Mouse (Mus musculus): ENCODE results near the gene Mybpc2.

Mybpc2 gene

DNA sequence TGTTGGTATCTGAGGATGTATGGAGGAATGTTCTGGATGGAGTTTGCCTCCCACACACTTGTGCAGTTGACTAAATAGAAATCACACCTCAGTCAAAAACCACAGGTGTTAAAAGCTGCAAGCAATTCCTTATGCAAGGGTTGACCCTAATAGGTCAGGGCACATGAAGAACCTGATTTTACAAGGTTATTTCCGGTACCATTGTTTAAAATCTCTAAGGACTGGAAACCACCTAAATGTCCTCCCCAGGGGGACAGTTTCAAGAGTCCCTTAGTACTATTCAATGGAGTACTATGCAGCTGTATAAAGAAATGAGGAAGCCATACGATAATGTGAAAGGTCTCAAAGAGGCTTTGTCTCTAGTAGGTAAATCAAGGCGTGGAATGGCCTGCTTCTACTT is 21.8 kb upstream of the Mybpc2 start:
- DNase-seq (ENCODE audit: low read depth, low spot score), result no peak

DNA sequence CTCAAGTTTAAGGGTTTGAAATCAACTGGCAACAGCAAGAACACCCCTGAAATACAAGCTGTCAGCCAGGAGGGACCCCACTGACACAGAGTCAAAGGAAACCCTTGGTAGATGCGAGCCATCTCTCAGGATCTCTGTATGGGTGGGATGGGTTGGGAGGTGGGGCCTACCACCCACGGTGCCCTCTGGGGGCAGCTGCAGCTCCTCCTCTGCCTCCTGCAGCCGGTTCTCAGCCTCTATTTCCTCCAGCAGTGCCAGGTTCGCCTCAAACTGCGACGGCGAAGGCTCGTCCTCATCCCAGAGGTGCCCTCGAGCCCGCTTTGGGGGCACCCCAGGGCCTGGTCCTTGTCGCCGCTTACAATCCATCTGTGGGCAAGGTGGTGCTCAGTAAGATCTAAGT is 18.6 kb upstream of the Mybpc2 start:
- no peak for DNase-seq (ENCODE audit: low read depth, low spot score)

DNA sequence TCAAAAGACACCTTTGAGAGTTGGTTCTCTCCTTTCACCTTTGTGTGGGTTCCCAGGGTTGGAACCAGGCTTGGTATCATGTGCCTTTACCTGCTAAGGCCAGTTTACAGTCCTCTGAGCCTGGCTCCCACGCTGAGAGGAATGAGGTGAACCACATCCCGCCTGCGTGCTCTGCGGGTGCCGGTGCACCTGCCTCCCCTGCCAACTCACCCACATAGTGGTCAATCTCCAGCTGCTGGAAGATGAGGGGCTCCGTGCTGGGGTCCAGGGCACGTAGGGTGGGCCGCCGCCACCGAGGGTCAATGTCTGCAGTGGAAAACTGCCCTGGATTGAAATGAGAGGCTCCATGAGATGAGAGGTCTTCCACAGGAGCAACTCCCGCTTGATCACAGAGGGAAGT is 18.1 kb upstream of the Mybpc2 start:
- DNase-seq (ENCODE audit: low read depth, low spot score), result no peak

DNA sequence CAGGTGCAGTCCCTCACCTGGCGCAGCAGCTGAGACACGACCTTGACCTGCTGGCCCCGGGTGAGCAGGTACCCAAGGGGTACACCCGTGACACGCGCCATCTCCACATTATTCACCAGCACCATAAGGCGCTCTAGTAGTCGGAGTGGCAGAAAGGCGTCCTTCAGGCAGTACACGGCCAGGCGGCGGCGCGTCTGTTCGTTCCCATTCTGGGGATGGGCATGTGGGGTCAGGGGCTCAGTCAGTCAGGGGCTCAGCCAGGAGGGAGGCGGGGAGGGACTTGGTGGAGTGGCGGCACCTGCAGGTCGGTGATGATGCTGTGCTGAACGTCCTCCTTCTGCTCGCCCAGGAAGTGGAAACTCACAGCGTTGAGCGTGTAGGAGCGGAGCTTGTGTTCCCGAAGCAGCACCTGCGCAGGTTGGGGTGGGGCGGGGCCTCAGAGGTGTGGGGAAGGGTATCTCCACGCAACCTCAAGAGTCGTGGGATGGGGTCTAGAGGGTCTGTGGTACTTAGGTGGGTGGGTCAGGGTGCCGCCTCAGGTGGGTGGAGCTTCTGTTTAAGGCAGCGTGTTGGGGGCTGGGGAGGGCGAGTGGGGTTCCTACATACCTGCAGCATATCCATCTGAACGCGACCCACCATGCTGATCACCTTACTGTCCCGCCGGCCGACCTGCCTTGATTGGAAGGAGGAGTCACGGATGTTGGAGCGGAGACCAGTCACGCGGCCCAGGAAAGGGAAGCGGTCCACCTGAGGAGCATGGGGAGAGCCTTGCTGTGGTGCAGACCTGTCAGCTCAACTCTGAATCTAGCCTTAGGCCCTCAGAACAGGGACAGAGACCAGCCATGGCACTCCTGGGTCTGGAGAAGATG is 14.5 kb upstream of the Mybpc2 start:
- DNase-seq (ENCODE audit: low read depth, low spot score), result no peak

DNA sequence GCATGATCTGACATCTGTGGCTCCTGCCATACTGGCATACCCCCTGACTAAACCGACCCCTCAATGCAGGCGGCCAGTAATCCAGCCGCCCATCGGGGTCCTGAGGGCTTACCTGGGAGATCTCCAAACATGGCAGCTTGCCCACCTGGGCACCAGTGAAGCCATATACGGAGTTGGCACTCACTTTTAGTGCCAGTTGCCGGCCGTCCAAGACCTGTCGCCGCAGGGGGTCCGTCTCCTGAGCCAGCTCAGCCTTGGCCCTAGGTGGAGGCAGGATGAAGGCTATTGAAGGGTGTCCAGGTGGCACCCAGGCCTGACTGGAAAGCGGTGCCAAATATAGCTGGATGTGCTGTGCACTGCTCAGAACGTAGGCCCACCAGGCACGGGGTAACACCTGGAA is 13.0 kb upstream of the Mybpc2 start:
- no peak for DNase-seq (ENCODE audit: low read depth, low spot score)

DNA sequence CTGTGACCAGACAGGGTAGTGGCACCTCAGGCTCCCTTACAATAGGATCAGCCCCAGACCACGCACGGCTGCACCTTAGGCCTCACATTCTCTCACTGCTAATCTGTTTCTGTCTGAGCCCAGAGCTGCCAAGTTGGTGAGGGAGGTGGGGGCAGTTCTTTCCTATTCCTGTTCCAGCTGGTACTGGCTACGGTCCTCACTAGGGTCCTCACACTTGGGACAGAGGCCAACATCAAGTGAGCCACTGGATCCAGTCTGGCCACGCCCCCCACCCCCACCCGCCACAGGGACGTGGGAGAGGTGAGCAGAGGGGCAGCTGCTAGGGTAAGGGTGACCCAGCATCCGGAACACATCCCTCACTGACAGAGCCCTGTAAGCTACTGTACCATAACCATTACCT is 12.6 kb upstream of the Mybpc2 start:
- no peak for DNase-seq (ENCODE audit: low read depth, low spot score)

DNA sequence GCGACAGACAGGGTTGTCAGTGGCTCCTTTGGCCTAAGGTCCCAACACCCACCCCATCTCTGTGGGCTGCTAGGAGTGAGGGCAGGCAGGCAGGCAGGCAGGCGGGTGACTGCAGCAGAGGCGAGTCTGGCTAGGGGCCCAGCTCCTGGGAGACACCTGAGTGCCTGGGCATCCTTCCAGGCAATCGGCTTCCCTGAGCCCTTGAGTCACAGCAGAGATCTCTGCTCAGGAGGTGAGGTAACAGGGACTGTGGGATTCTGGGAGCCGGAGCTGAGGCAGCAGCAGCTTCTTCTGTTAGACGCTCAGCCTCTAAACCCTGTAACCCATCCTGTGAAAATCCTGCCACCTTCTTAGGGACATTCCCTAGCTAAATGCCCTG is 12.1 kb upstream of the Mybpc2 start:
- no peak for DNase-seq (ENCODE audit: low read depth, low spot score)

DNA sequence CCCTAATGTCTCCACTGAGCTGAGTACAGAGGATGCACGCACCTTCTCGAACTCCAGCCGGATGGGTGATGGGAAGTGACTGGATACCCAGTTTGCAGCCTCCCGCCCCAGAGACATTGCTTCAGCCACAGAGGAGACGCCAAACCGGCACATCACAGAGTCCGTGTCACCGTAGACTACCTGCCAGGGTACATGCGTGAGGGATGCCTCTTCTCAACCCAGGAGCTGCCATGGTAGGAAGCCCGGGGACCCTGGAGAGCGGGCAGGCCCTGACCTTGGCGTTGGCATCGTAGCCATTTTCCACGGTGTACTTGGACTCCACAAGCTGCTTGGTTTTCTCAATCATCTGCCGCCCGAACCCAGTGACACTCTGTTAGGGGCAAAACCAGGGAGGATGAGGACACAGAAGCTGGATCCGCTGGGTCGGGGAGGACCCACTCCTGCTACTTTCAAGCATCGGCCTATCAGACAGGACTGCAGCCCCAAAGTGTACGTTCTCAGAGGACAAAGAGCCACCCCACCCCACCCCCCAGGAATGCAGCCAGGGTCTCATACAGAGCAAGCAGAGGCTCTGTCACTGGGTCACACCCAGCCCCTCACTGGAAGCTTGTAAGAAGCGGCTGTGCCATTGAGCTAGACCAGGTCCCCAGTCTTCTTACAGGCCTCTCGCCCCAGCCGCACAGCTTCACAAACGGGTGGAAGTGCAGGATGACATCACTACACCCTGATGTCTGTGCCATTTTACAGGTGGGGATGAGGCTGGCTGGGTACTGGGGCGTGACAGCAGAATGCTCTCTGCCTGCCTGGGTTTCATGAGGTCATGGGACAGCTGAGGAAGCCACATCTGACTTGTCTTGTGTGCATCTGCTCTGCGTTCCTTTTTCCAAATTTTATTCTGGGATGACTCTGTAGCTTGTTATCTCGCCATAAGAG is 11.5 kb upstream of the Mybpc2 start:
- no peak for DNase-seq (ENCODE audit: low read depth, low spot score)

DNA sequence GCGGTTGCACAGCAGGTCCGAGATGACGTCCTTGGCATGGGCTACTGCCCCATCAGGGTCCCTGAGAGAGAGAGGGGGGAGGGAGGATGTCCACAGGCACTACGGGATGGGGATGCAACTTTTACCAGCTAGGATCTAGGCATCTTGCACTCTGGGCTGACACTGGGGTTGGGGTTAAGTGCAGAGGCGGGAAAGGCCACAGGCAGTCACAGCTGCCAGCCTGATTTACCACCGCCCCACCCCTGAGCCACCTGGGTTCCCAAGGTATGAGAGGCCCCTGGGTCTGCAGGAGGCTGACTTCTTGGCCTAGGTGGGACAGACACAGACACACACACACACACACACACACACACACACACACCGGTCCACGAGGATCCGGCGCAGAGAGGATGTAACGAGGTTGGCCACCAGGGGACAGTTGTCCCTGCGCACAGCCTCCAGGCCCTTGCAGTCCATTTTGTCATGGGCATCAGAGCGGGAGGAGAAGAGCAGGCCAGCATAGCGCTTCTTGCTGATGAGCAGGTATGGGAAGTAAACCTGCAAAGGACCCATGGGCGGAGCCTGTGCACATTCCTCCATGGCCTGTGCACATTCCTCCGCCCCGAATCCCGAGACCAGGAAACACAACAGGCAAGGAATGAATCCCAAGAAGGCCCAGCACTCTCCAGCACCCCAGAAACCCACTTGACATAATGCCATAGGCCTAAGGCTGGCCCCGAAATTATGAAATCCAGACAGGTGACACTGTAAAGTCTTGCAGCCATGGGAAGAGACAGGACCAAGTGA is 10.4 kb upstream of the Mybpc2 start:
- DNase-seq (ENCODE audit: low read depth, low spot score), result no peak

DNA sequence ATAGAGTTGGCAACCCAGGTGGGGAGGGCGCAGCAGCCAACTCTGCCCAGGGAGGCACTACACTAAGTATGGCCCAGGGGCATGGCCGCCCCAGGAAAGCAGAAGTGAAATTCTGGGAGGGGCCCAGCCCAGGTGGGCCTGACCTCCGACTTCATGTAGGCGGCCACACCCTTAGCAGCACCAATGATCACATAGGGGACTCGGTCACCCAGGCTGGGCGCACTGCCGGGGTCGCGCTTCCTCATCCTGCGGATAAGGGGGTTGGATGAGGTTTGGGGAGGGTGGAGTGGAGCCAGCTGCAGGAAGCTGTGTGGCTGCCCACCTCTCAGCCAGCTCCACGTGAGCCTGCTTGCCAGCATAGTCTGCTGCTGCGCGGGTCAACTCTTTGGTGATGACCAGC is 9.8 kb upstream of the Mybpc2 start:
- no peak for DNase-seq (ENCODE audit: low read depth, low spot score)

DNA sequence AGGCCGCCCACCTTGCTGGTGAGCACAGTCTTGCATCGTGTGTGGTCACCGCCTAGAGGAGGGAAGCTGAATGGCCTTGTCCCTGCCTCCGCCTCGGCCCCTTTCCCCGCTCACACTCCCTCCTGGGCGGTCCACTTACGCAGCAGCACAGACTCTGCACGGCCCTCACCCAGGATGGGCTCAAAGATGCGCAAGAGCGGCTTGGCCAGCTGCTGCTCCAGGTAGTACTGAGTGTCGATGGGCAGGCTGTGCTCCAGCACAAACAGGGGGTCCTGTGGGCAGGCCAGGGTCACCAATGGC is 9.2 kb upstream of the Mybpc2 start:
- DNase-seq (ENCODE audit: low read depth, low spot score), result no peak

DNA sequence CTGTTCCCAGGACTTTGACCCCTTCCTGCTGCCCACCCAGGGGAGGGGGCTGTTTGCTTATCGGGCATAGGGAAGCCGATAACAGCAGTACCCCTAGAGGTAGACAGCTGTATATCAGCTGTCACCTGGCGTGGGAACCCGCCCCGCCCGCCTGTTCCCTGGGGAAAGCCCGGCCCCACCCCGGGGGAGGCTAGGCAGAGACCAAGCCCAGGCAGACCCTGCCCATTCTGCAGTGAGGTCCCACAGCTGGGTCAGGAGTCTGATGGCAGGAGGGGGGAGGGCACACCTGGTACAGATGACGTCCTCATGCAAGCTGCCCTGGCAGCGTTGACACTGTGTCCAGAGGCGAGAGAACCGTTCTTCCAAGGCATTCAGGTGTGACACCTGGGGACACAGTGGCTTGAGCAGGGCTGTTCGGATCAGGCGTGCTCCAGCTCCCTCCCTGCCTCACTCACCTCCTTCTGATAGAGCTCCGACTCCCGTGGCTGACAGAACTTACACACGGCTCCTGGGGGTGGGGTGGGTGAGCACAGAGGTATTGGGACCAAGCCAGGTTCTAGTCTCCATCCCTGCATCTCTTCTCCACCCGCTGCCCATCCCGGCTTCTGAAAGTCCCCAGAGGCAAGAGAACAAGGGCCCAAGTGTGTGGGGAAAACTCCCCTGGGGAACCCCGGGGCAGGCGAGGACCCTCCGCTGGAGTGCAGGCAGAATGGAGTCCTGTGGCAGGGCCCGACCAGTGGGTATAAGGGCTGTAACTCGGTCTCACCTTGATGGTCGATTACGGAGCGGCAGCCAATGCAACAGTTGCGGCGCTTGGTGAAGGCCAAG is 8.7 kb upstream of the Mybpc2 start:
- DNase-seq (ENCODE audit: low read depth, low spot score), result no peak

DNA sequence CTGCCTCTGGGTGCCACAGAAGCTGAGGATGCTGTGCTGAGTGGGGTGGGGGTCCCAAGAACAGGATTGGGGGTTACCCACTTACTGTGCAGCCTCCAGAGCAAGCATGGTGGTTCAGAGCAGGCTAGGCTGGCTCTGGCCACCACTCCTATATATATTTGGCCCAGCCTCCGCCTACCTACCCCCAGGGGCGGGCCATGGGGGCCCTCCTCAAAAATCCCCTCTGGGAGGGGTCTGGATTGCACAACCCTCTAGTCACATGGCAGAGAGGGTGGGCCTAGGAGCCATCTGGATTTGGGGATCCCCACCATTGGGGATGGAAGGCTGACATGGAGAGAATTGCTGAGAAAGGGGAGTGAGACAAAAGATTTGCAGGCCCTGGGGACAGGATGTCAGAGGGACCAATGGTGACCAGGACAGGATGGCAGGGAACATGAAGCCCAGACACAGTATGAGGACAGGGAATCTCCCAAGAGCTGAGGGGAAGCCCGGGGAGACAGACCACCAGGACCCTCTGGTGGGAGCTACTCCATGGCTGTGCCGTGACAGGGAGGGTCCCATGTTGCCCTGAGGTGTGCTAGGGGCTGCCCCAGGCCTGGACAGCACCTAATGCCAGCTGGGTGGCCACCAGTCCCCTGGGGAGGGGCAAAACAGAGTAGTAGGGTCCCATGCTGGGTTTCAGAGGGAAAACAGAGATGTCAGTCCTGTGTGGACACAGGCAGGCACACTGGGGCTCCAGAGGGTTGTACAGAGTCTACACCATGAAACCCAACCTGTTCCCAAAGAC is 7.7 kb upstream of the Mybpc2 start, which contains the start of gene Spib:
Gene Spib, minus strand, starts transcription at position 126 of the 787 bp plus-strand sequence.
- no peak for DNase-seq (ENCODE audit: low read depth, low spot score)

DNA sequence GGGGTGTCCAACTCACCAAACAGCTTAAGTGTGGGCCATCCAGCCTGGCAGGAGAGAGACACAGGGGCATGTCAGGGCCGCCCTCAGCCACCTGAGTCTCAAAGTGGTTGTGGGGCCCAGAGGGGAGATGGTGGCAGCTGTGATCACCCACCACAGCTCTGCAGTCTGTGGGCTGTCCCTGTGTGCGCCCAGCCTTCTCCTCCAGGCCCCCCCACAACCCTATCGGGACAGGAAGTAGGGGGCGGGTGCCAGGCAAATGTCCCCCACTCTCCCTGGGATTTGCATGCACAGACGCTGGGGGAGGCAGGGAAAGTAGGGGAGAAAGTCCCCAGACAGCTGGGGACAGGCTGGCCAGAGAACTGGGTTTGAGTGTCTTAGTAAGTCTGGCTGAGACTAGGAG is 6.8 kb upstream of the Mybpc2 start:
- DNase-seq (ENCODE audit: low read depth, low spot score), result no peak

DNA sequence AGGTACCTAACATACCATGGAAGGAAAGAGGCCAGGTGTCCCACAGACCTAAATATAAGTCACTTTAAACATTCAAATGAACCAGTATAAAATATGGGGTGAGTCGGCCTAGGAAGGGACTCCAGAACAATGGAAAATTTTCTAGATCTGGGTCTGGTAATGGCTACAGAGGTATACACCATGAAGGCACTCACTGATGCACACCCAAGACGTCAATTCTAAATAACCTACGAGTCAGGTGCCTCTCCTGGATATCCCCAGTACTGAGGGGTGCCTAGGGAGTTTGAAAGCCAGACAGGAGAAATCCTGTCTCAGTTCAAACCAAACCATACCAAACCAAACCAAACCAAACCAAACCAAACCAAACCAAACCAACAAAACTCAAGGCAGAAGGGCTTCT is 6.1 kb upstream of the Mybpc2 start:
- DNase-seq (ENCODE audit: low read depth, low spot score), result no peak

DNA sequence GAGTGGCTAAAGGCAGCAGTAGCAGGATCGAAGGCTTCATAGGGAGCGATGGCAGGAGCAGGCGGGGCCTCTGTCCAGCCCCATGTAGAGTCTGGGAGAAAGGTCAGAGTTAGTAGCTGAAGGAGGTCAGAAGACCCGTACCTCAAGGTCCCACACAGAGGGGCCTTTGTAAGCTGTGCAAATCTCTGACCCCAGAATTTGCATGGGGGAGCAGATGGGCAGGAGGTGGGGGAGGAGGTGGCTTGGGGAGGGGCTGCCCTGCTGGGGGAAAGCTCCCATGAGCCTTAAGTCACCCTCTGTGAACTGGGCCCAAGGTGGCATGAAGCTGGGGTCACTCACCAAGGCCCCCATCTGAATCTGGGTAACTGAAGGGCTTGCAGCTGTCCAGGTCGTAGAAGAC is 5.1 kb upstream of the Mybpc2 start:
- no peak for DNase-seq (ENCODE audit: low read depth, low spot score)

DNA sequence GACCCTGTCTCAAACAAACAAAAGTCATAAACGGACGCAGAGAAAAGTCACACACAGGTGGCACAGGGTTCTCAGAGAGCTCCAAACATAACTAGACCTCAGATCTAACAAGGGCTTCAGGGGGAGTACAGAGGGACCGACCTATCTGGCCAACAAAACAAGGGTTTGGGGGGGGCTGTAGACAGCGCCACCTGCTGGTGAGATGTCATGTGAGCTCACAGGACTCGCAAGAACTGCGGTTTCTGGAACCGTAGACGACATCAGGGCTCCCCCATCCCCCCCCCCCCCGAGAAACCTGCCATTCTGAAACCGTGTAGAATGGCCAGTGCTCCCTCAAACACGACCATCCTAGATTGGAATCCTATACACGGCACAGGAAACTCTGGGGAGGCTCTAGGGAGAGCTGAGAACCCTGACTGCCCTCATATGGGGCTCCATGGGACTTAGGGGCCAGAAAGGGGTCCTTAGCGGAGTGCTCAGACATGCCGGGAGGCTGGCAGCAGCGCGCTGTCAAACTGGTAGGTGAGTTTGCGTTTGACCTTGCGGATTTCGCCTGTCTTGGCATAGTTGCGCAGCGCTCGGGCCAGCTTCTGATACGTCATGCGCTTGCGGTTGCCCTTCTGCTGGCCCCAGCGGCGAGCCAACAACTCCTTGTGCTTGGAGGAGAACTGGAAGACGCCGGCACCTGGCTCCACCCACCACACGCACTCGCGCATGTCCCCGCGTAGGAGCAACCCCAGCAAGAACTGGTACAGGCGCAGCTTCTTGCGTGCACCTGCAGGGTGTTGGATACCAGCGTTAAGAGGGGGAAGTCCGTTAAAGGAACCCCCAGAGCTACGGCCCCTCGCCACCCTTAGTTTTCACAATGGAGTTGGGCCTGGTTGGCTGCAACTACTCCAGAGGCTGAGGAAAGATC is 3.3 kb upstream of the Mybpc2 start:
- peak; percentile 51 for DNase-seq (ENCODE audit: low read depth, low spot score)

DNA sequence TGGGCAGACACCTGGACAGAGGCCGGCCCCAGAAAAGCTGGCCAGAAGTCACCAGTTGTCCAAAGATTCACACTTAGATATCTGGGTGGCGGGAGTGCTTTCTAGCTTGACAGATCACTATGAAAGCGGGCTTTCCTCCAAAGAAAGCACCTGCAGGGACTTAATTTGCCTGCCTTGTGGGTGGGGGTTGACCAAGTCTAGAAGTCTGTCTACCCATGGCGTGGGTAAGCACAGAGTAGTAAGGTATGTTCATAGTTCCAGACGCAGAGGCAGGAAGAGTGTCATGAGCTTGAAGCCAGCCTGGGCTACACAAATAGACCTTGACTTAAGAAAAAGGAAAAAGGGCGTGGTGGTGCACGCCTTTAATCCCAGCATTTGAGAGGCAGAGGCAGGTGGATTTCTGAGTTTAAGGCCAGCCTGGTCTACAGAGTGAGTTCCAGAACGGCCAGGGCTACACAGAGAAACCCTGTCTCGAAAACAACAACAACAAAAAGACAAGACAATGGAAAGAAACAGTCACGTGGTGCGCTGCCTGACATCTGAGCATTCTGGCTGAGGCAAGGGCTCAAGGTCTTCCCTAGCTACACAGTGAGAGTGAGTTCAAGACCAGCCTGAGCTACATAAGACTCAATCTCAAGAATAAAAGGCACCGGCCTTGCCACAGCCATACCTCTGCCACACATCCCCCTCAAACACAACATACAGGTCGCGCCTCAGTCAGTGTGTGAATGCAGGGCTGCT is 2.1 kb upstream of the Mybpc2 start:
- no peak for DNase-seq (ENCODE audit: low read depth, low spot score)

Measured in c-Kit-negative CD71-positive TER-119-positive erythroid progenitor cells, embryonic 14.5 days (primary cell).